Mouse (Mus musculus) forebrain, embryonic 10.5 days (tissue): Measurements from ENCODE around the gene Hibadh. TPM values are rescaled to one million over a fixed set of nuclear protein-coding genes. Genes with fewer than 3 reads are reported as not detected.

Experiments used
- DNase-seq: peaks from one replicate; pipeline ENCODE4 v3.0.0-alpha.2; 2017; ENCODE audit warnings: low spot score; ENCODE audit errors: extremely low spot score
- H3K27ac ChIP-seq: fragments of 300-500 bp; sonication (generic); 2 replicates; pipeline ENCODE4 v1.5.1; 2016; ENCODE audit warnings: mild to moderate bottlenecking
- H3K27me3 ChIP-seq: fragments of 300-500 bp; sonication (generic); 2 replicates; pipeline ENCODE4 v1.6.1; 2016; ENCODE audit warnings: mild to moderate bottlenecking; ENCODE audit not compliant: poor library complexity, severe bottlenecking
- H3K36me3 ChIP-seq: fragments of 300-500 bp; sonication (generic); replicated peaks from 2 replicates; pipeline ENCODE4 v1.6.1; 2016; ENCODE audit warnings: mild to moderate bottlenecking, moderate library complexity
- H3K4me1 ChIP-seq: fragments of 300-500 bp; sonication (generic); 2 replicates; pipeline ENCODE4 v1.6.1; 2016
- H3K4me3 ChIP-seq: fragments of 300-500 bp; sonication (generic); 2 replicates; pipeline ENCODE4 v1.5.1; 2016; ENCODE audit warnings: mild to moderate bottlenecking, moderate library complexity
- H3K9me3 ChIP-seq: fragments of 300-500 bp; sonication (generic); 2 replicates; pipeline ENCODE4 v1.6.1; 2016; ENCODE audit warnings: mild to moderate bottlenecking, moderate library complexity
- whole genome bisulfite sequencing: fragments of 180-500 bp; shearing (Covaris S2); methylation state at CpG from one replicate; pipeline ENCODE4 v1.1.7; 2016; 5-methylcytosine and 5-hydroxymethylcytosine counted together
- polyA plus RNA-seq: library from polyadenylated mRNA; unstranded; fragments of >200 nt; fragmentation: Nextera tagmentation; extraction: Ambion mirVana; gene quantifications from 2 replicates; pipeline ENCODE4 v1.2.1, GENCODE M21; 2016

Gene Hibadh
- polyA plus RNA-seq, 1 experiment from 2014 or later = 70.6 TPM

DNA sequence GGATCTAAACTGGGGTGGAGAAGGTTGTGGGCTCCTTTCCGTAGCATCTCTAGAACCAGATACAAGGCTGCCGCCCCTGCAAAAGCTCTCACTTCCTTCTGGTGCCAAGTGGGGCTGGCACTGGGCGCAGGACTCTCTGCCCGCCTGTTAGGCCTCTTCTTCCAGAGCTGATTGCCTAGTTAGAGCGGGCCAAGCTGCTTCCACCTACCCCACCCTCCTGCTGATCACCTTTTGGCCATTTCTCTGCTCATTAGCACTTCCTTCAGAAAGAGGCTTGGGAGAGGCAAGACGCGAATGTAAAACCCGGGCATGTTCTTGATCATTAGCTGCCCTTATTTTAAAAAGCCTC lies 108.1 kb downstream of the Hibadh start:
- no peaks in the 10 kb centered on the region for H3K27me3 ChIP-seq
- H3K36me3 ChIP-seq = peaks cover 3% of the 10 kb centered on the region
- peaks cover 7% of the 10 kb centered on the region; the same call in 1 of the 2 replicates for H3K9me3 ChIP-seq
- no peak overlapping the region for H3K4me3 ChIP-seq
- no peak for DNase-seq
- H3K4me1 ChIP-seq = no peaks in the 10 kb centered on the region
- WGBS = 86% methylated on average over 8 of the region's 8 CpGs
- no peak overlapping the region for H3K27ac ChIP-seq

DNA sequence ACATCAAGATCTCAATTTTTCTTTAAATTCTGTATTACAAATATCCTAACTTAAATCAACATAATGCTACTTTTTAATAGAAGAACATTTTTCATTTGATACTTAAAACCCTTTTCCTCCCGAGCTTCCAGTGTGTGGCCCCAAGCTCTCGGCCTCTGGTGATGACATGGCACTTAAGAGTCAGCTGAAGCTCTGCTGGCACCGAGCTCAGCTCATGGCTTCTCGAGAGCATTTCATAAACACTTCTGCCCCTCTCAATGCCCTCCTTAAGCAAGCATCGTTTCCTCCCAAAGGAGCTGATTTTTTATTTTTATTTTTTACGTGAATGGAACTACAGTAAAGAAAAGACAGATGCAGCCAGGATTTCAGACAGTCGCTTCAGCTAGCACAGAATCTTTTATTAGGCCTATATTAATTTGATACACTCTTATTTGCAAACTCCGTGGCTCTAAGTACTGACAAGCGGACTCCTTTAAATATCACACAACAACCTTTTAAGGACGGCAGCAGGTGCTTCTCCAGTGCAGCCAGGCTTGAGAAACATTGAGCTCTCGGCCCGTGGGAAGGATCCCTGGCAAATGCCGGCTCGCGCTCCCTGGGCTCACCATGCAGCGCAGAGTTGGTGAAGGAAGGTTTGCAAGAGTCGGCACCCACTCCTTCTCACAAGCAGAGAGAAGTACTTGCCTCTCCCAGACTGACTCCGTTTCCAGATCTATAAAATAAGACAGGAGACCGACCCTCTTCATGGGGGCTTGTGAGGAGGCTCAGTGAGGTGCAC lies 108.6 kb downstream of the Hibadh start:
- no peak overlapping the region for H3K27ac ChIP-seq
- no peak for DNase-seq
- no peaks in the 10 kb centered on the region for H3K27me3 ChIP-seq
- H3K4me3 ChIP-seq = no peak overlapping the region
- 92% methylated on average over 19 of the region's 19 CpGs for WGBS
- H3K36me3 ChIP-seq = no peaks in the 10 kb centered on the region; the same call in 1 of the 2 replicates
- H3K4me1 ChIP-seq = no peaks in the 10 kb centered on the region
- H3K9me3 ChIP-seq = peaks cover 1% of the 10 kb centered on the region; the same call in 1 of the 2 replicates

DNA sequence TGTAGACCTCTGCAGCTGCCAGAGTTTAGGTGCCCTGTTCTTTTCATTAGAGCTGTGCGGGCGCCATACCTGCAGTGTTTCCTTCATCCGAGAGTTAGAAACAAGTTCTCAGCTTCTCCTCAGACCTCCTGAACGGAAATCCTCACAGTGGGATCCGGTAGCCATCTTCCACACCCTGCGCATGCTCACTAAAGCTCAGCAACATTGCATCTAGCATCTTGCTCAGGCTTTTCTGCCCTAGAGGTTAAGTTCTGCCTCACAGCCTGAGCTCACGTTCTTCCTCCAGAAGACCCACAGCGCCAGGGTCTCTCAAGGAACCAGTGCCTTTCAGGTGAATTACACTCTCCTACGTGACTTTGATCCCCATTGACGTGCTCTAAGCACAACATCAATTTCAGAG lies 109.3 kb downstream of the Hibadh start:
- Histone ChIP-seq H3K27ac (no peak overlapping the region), H3K9me3 (no peaks in the 10 kb centered on the region), H3K4me1 (no peaks in the 10 kb centered on the region), H3K27me3 (no peaks in the 10 kb centered on the region), H3K36me3 (no peaks in the 10 kb centered on the region), H3K4me3 (no peak overlapping the region)
- DNase-seq = no peak
- WGBS = 86% methylated on average over 10 of the region's 10 CpGs

DNA sequence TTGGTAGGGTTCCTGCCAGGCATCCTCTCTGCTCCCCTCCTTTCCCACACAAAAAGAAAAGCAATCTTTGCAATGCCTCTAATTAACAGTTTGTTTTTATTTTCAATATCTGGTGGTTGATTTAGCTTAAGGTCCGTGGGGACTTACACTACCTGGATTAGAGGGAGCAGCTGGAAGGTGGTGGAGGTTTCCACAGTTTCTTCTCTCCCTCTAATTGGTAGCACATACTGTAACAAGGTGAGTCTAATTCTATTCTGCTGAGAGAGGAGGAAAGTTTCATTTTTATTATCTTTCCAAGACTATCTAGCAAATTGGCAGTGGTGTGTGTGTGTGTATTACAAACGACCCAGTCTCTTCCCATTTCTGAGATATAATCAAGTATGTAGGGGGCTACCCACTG lies 116.0 kb downstream of the Hibadh start:
- Histone ChIP-seq H3K36me3 (no peaks in the 10 kb centered on the region), H3K9me3 (no peaks in the 10 kb centered on the region), H3K4me3 (no peak overlapping the region), H3K4me1 (no peaks in the 10 kb centered on the region), H3K27me3 (no peaks in the 10 kb centered on the region), H3K27ac (no peak overlapping the region)
- 51% methylated on average over 2 of the region's 2 CpGs for WGBS
- DNase-seq = no peak

DNA sequence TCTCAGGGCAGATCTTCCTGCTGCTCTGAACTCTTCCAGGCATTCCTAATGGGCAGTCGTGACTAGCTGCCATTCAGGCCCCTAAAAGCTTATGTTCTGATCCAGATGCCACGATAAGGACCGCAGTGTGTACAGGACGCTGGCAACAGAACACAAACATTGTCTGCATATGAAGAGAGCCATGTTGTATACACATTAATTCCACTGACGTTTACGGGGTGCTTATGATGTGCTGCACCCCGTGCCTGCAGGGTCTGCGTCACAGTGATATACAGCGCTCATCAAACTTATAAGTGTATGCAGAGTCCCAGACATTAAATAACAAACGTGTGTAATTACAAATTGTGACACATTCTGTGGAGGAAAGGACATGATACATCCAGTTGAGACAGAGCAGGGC lies 121.5 kb downstream of the Hibadh start:
- no peaks in the 10 kb centered on the region for H3K36me3 ChIP-seq
- no peak overlapping the region for H3K27ac ChIP-seq
- peaks cover 1% of the 10 kb centered on the region; the same call in 1 of the 2 replicates for H3K4me1 ChIP-seq
- no peaks in the 10 kb centered on the region for H3K27me3 ChIP-seq
- H3K4me3 ChIP-seq = no peak overlapping the region
- 90% methylated on average over 10 of the region's 10 CpGs for WGBS
- H3K9me3 ChIP-seq = no peaks in the 10 kb centered on the region
- no peak for DNase-seq

DNA sequence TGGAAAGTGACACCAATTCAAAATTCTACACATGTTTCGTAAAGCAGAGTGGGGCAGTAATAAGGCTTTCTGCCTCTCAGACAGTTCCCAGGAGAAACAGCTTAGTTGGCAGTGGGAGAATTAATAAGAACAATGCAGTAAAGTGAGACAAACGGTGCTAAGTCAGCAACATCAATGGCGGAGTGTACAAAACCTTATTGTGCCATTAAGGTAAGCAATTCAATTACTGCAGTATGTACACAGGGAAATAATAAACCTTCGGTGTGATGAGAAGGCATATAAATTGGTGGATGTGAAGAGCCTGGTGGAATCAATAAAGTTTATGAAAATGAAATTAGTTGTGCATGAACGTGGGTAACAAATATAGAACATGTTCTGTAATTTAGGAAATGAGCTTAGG lies 122.9 kb downstream of the Hibadh start:
- Histone ChIP-seq H3K4me1 (peaks cover 15% of the 10 kb centered on the region), H3K36me3 (no peaks in the 10 kb centered on the region), H3K27ac (no peak overlapping the region), H3K4me3 (no peak overlapping the region), H3K9me3 (no peaks in the 10 kb centered on the region), H3K27me3 (no peaks in the 10 kb centered on the region)
- DNase-seq = no peak
- WGBS = 82% methylated on average over 5 of the region's 5 CpGs

- H3K9me3 ChIP-seq = no peaks in the 10 kb centered on the region
- no peak overlapping the region for H3K4me3 ChIP-seq
- peaks cover 15% of the 10 kb centered on the region for H3K4me1 ChIP-seq
- no peaks in the 10 kb centered on the region for H3K36me3 ChIP-seq
- H3K27ac ChIP-seq = no peak overlapping the region
- whole genome bisulfite sequencing = 14% methylated on average over 4 of the region's 4 CpGs
- H3K27me3 ChIP-seq = no peaks in the 10 kb centered on the region
- DNase-seq = no peak
These were observed 126.2 kb downstream of the Hibadh start for GRCm38 (mm10) chr6:52513876-52514405.

DNA sequence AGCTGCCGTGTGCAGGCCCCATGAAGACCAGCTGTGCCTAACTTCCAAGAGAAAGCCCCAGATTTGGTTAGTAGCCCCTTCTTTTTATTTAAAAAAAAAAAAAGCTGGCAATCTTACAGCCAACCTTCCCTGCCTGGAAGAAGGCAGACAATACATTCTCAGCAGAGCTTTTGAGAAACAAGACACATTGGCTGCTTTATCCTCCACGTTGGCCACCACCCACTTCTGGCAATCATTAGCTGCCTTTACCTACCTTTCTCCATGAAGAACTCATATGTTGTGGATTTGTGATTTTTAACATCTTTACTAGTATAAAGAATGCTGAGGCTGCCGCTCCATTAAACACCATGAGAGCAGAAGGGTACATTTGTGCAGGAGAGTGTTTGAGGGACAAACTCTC lies 131.4 kb downstream of the Hibadh start:
- H3K9me3 ChIP-seq = no peaks in the 10 kb centered on the region
- no peak for DNase-seq
- 89% methylated on average over 3 of the region's 3 CpGs for WGBS
- H3K27ac ChIP-seq = no peak overlapping the region
- peaks cover 14% of the 10 kb centered on the region for H3K4me1 ChIP-seq
- no peak overlapping the region for H3K4me3 ChIP-seq
- H3K27me3 ChIP-seq = no peaks in the 10 kb centered on the region
- no peaks in the 10 kb centered on the region for H3K36me3 ChIP-seq

GRCm38 (mm10) chr6:52507946-52508345 lies 132.2 kb downstream of the Hibadh start:
- Histone ChIP-seq H3K4me3 (no peak overlapping the region), H3K27ac (no peak overlapping the region), H3K9me3 (no peaks in the 10 kb centered on the region), H3K36me3 (no peaks in the 10 kb centered on the region), H3K4me1 (peaks cover 6% of the 10 kb centered on the region), H3K27me3 (no peaks in the 10 kb centered on the region)
- WGBS = 92% methylated on average over 7 of the region's 7 CpGs
- DNase-seq = no peak

DNA sequence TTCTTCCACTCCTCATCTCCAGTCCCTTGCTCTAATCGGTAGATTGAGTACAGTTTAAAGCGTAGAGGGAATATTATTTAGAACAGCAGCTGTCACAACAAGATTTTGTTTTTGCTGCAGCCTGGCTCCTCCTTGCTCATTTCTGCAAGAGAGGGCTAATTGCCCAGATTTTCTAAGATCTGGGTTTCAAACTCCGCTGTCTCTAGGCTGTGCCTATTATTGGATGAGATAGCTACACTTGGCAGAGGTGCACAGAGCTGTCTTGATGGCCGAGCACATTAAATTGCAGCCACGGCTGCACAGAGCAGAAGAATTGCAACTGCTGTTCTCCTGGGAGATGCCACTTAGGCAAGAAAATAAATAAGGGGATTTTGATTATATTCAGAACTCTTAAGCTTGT lies 133.0 kb downstream of the Hibadh start:
- 93% methylated on average over 5 of the region's 5 CpGs for WGBS
- no peaks in the 10 kb centered on the region for H3K9me3 ChIP-seq
- no peak overlapping the region for H3K4me3 ChIP-seq
- H3K4me1 ChIP-seq = no peaks in the 10 kb centered on the region
- H3K36me3 ChIP-seq = no peaks in the 10 kb centered on the region
- DNase-seq = no peak
- H3K27ac ChIP-seq = no peak overlapping the region
- no peaks in the 10 kb centered on the region for H3K27me3 ChIP-seq

DNA sequence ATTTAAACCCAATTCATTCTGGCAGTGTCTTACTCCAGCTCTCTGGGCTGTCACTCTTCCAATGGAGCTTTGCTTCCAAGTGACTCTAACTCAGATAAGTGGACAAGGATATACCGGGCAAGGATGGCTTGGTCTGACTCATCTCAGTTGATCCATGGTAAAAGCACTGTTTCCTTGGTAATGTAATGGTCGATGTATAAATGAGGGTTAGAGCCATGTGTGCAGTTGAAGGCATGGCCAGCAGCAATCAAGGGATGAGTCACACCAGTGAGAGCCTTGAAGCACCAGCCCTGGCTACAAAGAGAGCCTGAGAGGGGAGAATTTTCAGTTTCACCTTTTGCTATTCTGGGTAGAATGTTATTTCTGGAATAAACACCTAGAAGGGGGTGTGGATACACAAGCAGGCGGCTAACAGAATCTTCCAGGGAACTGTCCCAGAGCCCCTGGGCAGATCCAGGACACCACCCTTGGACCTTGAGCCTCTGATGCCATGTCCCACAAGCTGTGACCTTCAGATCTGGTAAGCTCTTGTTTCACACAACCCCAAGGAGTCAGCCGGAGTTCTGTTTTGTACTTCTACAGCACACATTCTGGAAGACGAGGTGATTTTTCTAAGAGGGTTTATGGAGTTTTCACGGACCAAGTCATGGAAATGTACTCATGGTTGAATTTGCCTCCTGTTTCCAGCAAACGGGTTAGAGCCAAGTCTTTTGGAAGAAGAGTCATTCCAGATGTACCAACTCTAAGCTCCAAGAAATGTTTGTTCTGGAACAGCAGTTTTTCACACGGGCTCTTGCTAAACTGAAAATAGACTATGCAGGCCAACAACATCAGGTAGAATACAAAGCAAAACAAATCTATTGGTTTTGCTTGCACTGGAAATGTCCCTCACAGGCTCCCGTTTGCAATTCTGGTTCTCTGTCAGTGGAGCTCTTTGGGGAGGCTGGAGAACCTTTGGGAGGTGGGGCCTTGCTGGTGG lies 134.1 kb downstream of the Hibadh start:
- H3K27ac ChIP-seq = no peak overlapping the region
- no peaks in the 10 kb centered on the region for H3K9me3 ChIP-seq
- DNase-seq = no peak
- WGBS = 89% methylated on average over 9 of the region's 9 CpGs
- no peak overlapping the region for H3K4me3 ChIP-seq
- no peaks in the 10 kb centered on the region for H3K27me3 ChIP-seq
- no peaks in the 10 kb centered on the region for H3K4me1 ChIP-seq
- no peaks in the 10 kb centered on the region for H3K36me3 ChIP-seq

DNA sequence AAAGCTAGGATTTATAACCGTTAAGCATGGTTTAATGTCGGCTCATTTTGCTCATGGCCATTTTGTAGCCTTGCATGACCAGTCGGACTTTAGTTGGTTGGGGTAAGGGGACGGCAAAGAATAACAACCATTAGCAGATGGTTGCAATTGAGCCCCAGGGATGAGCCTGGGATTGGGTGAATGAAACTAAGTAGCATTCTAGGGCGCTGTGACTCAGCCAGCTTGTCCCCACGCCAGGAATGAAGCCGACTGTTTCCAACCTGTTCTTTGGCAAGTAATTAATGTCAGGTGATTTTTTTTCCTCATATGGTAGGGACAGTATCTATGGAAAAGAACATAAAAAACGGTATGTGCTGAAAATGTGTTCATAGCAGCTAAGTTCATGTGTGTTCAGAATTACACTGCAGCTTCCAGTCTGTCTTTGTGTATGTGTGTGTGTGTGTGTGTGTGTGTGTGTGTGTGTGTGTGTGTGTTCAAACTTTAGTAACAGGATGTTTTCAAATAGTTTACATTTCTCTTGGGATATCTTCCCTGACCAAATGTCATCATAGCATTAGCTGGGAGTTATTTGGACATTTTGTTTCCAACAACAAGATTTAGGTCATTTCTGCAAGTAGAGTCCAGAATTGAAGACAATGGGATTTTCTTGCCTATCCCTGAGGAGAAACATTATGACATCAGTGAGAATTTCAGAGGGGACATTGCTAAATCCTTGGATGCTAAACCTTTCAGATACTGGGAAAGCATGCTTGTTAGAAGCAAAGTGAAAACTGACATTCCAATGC lies 135.3 kb downstream of the Hibadh start:
- no peak for DNase-seq
- Histone ChIP-seq H3K4me1 (no peaks in the 10 kb centered on the region), H3K27ac (no peak overlapping the region), H3K4me3 (no peak overlapping the region), H3K27me3 (no peaks in the 10 kb centered on the region), H3K36me3 (no peaks in the 10 kb centered on the region), H3K9me3 (no peaks in the 10 kb centered on the region)
- WGBS = 83% methylated on average over 8 of the region's 8 CpGs
